Mouse (Mus musculus): ENCODE measurements around the gene Prps1l1. TPM values are rescaled to one million over a fixed set of nuclear protein-coding genes. Genes with fewer than 3 reads are reported as not detected.

The Prps1l1 gene
- not detected in 2 replicates for polyA plus RNA-seq (2014; fragmentation: Nextera tagmentation; extraction: Ambion mirVana)

DNA sequence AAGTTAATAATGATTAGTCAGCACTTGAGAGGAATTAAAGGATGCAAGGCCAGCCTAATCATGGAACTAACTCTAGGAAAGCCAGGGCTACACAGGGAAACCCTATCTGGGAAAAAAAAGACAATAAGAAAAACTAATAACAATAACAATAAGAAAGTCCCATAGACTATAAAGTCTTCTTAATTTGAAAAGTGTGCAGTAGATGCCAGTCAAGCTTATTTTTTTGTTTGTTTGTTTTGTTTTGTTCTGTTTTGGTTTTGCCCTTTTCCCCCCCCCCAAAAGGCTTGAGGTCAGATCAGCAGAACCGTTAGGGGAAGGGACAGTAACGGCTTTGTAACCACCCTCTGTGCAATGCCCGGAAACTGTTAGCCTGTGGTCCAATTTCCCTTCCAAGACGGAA, at the start of gene Prps1l1:
Gene Prps1l1, plus strand, starts transcription at position 301 of the 400 bp plus-strand sequence.
- no peak within 1 kb of the TSS for H3K27ac ChIP-seq (replicated peaks; ENCODE audit: low read depth, low read length)
- DNase-seq (ENCODE audit: low spot score) = no peak
- no peak within 1 kb of the TSS for H3K4me2 ChIP-seq (ENCODE audit: low read depth, low read length)
- no peaks in the 10 kb centered on the region for H3K27me3 ChIP-seq (replicated peaks; ENCODE audit: control insufficient read depth, insufficient read depth, low read length)
- H3K4me3 ChIP-seq (ENCODE audit: low read depth, low read length) = no peak within 1 kb of the TSS
- no peak within 1 kb of the TSS for H3K9ac ChIP-seq (ENCODE audit: low read depth, low read length)
- no peaks in the 10 kb centered on the region for H3K4me1 ChIP-seq (ENCODE audit: control insufficient read depth, insufficient read depth, low read length)
- no peaks in the 10 kb centered on the region for H3K9me3 ChIP-seq (ENCODE audit: control insufficient read depth, low read length)
- WGBS = 72% methylated on average over 4 of the region's 4 CpGs
- no peaks in the 10 kb centered on the region for H3K36me3 ChIP-seq (ENCODE audit: control insufficient read depth, insufficient read depth, low read length)
- no peak for ATAC-seq (ENCODE audit: low read depth)

DNA sequence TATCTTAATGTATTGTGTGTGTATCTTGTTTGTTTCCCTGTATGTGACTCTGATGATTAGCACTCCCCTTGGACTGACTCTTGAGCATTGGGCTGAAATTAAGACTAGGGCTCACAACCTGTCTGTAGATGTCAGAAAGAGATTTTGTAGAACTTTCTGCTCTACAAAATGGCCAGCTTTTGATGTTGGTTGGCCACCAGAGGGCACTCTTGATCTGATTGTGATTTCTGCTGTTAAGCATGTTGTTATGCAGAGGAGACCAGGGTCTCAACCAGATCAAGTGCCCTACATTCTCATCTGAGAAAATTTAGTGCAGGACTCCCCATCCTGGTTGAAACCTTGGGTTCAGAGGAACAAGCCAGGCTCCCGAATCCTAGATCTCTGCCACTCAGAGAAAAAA, 46.6 kb upstream of the Prps1l1 start:
- no peak for DNase-seq (ENCODE audit: low spot score)
- H3K9me3 ChIP-seq (ENCODE audit: control insufficient read depth, low read length) = 0 out of 2 replicates have a peak, but pooled peaks cover 4% of the 10 kb centered on the region
- no peak overlapping the region for H3K4me2 ChIP-seq (ENCODE audit: low read depth, low read length)
- H3K9ac ChIP-seq (ENCODE audit: low read depth, low read length) = no peak overlapping the region
- no peak overlapping the region for H3K4me3 ChIP-seq (ENCODE audit: low read depth, low read length)
- no peak overlapping the region for H3K27ac ChIP-seq (replicated peaks; ENCODE audit: low read depth, low read length)
- H3K27me3 ChIP-seq (replicated peaks; ENCODE audit: control insufficient read depth, insufficient read depth, low read length) = no peaks in the 10 kb centered on the region
- no peaks in the 10 kb centered on the region for H3K36me3 ChIP-seq (ENCODE audit: control insufficient read depth, insufficient read depth, low read length)
- no peak for ATAC-seq (ENCODE audit: low read depth)
- 91% methylated on average over 1 of the region's 1 CpGs for WGBS
- no peaks in the 10 kb centered on the region for H3K4me1 ChIP-seq (ENCODE audit: control insufficient read depth, insufficient read depth, low read length)

- Histone ChIP-seq H3K9ac (ENCODE audit: low read depth, low read length) (no peak overlapping the region), H3K36me3 (ENCODE audit: control insufficient read depth, insufficient read depth, low read length) (no peaks in the 10 kb centered on the region), H3K4me3 (ENCODE audit: low read depth, low read length) (no peak overlapping the region), H3K4me1 (ENCODE audit: control insufficient read depth, insufficient read depth, low read length) (no peaks in the 10 kb centered on the region), H3K27ac (replicated peaks; ENCODE audit: low read depth, low read length) (no peak overlapping the region), H3K4me2 (ENCODE audit: low read depth, low read length) (no peak overlapping the region), H3K9me3 (ENCODE audit: control insufficient read depth, low read length) (no peaks in the 10 kb centered on the region), H3K27me3 (replicated peaks; ENCODE audit: control insufficient read depth, insufficient read depth, low read length) (no peaks in the 10 kb centered on the region)
- WGBS = 85% methylated on average over 6 of the region's 6 CpGs
- DNase-seq (ENCODE audit: low spot score) (no peak), ATAC-seq (ENCODE audit: low read depth) (no peak)
Measured at GRCm38 (mm10) chr12:34949066-34949706, 35.4 kb upstream of the Prps1l1 start.

- Histone ChIP-seq H3K9ac (ENCODE audit: low read depth, low read length) (no peak overlapping the region), H3K4me2 (ENCODE audit: low read depth, low read length) (no peak overlapping the region), H3K4me3 (ENCODE audit: low read depth, low read length) (no peak overlapping the region), H3K27me3 (replicated peaks; ENCODE audit: control insufficient read depth, insufficient read depth, low read length) (no peaks in the 10 kb centered on the region), H3K9me3 (ENCODE audit: control insufficient read depth, low read length) (no peaks in the 10 kb centered on the region), H3K4me1 (ENCODE audit: control insufficient read depth, insufficient read depth, low read length) (no peaks in the 10 kb centered on the region), H3K36me3 (ENCODE audit: control insufficient read depth, insufficient read depth, low read length) (no peaks in the 10 kb centered on the region), H3K27ac (replicated peaks; ENCODE audit: low read depth, low read length) (no peak overlapping the region)
- WGBS = 81% methylated on average over 3 of the region's 3 CpGs
- DNase-seq (ENCODE audit: low spot score) = no peak
- no peak for ATAC-seq (ENCODE audit: low read depth)
Measured at GRCm38 (mm10) chr12:34975991-34976390, 8.6 kb upstream of the Prps1l1 start.

GRCm38 (mm10) chr12:34985865-34986264, 1.3 kb downstream of the Prps1l1 start:
- Histone ChIP-seq H3K36me3 (ENCODE audit: control insufficient read depth, insufficient read depth, low read length) (no peaks in the 10 kb centered on the region), H3K27ac (replicated peaks; ENCODE audit: low read depth, low read length) (no peak overlapping the region), H3K4me1 (ENCODE audit: control insufficient read depth, insufficient read depth, low read length) (no peaks in the 10 kb centered on the region), H3K9ac (ENCODE audit: low read depth, low read length) (no peak overlapping the region), H3K4me3 (ENCODE audit: low read depth, low read length) (no peak overlapping the region), H3K27me3 (replicated peaks; ENCODE audit: control insufficient read depth, insufficient read depth, low read length) (no peaks in the 10 kb centered on the region), H3K4me2 (ENCODE audit: low read depth, low read length) (no peak overlapping the region), H3K9me3 (ENCODE audit: control insufficient read depth, low read length) (no peaks in the 10 kb centered on the region)
- DNase-seq (ENCODE audit: low spot score) (no peak), ATAC-seq (ENCODE audit: low read depth) (no peak)
- WGBS = 81% methylated on average over 5 of the region's 5 CpGs

DNA sequence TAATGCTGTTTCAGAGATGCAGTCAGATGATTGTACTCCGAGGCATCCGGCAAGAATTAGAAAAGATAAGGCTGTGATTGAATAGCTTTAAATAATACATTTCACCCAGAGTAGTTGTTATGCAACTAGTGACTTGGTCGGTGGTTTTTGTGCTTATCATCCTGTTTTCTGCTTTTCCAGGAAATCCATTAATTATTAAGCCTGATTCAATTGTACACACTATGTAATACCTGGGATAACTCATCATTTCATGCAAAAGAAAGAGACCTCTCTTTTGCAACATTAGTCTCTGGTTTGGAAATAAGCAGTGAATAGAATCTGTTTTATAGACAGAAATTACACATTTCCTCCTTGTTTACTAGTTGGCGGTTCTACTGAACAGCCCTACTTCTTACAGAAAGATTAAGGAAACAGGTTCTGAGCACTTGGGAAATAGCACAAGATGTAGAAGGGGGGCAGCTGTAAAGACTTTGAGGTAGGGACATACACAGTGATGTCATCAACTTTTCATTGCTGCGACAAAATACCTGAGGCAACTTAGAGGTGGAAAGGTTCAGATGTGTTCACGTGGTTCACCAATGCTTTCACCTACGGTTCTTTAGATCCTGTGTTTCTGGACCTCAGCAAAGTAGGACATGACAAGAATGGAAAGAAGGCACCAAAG, 5.1 kb downstream of the Prps1l1 start:
- Histone ChIP-seq H3K27me3 (replicated peaks; ENCODE audit: control insufficient read depth, insufficient read depth, low read length) (no peaks in the 10 kb centered on the region), H3K4me3 (ENCODE audit: low read depth, low read length) (no peak overlapping the region), H3K27ac (replicated peaks; ENCODE audit: low read depth, low read length) (no peak overlapping the region), H3K9ac (ENCODE audit: low read depth, low read length) (no peak overlapping the region), H3K4me2 (ENCODE audit: low read depth, low read length) (no peak overlapping the region), H3K36me3 (ENCODE audit: control insufficient read depth, insufficient read depth, low read length) (no peaks in the 10 kb centered on the region), H3K4me1 (ENCODE audit: control insufficient read depth, insufficient read depth, low read length) (no peaks in the 10 kb centered on the region), H3K9me3 (ENCODE audit: control insufficient read depth, low read length) (no peaks in the 10 kb centered on the region)
- DNase-seq (ENCODE audit: low spot score) (no peak), ATAC-seq (ENCODE audit: low read depth) (no peak)
- WGBS = 89% methylated on average over 7 of the region's 7 CpGs

DNA sequence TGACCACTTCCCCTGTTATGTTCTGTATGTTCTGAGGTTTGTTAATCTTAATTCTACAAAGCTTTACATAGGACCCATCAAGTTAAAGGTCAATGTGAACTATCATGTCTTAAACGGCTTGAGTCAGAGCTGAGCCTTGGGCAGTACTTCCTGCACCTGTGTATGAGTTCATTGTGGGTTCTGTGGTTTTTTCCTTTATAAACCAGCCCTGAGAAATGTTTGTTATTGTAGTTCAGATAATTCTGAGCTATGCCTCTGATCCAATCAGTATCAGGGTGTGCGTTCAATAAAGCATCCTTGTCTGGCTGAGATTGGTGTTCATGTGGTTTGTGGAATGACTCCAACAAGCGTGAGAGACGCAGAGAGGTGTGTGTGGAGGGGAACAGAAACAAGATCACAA, 5.8 kb downstream of the Prps1l1 start:
- DNase-seq (ENCODE audit: low spot score) = no peak
- no peaks in the 10 kb centered on the region for H3K9me3 ChIP-seq (ENCODE audit: control insufficient read depth, low read length)
- no peaks in the 10 kb centered on the region for H3K27me3 ChIP-seq (replicated peaks; ENCODE audit: control insufficient read depth, insufficient read depth, low read length)
- H3K4me2 ChIP-seq (ENCODE audit: low read depth, low read length) = no peak overlapping the region
- H3K36me3 ChIP-seq (ENCODE audit: control insufficient read depth, insufficient read depth, low read length) = no peaks in the 10 kb centered on the region
- no peak overlapping the region for H3K27ac ChIP-seq (replicated peaks; ENCODE audit: low read depth, low read length)
- H3K4me1 ChIP-seq (ENCODE audit: control insufficient read depth, insufficient read depth, low read length) = no peaks in the 10 kb centered on the region
- no peak for ATAC-seq (ENCODE audit: low read depth)
- 69% methylated on average over 4 of the region's 4 CpGs for WGBS
- H3K9ac ChIP-seq (ENCODE audit: low read depth, low read length) = no peak overlapping the region
- no peak overlapping the region for H3K4me3 ChIP-seq (ENCODE audit: low read depth, low read length)

DNA sequence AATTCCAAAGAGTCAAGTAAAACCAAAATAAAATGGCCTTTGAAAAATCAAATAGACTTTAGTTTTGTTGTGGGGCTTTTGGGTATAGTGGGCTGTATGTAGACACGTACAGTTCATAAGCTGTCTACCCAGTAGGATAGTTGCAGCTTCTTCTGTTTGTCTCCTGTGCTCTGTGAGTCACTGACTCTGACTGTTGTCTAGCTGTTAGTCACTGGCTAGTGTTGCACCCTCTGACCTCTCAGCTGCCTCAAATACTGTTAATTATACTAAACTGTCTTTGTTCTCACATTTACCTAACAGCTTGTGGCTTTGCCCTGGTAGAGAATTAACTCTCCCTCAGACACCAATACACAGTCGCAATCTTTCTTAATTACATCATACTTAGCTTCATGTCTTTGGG, 7.3 kb downstream of the Prps1l1 start:
- no peaks in the 10 kb centered on the region for H3K4me1 ChIP-seq (ENCODE audit: control insufficient read depth, insufficient read depth, low read length)
- ATAC-seq (ENCODE audit: low read depth) = no peak
- no peak for DNase-seq (ENCODE audit: low spot score)
- H3K9me3 ChIP-seq (ENCODE audit: control insufficient read depth, low read length) = no peaks in the 10 kb centered on the region
- no peak overlapping the region for H3K27ac ChIP-seq (replicated peaks; ENCODE audit: low read depth, low read length)
- no peaks in the 10 kb centered on the region for H3K36me3 ChIP-seq (ENCODE audit: control insufficient read depth, insufficient read depth, low read length)
- H3K4me2 ChIP-seq (ENCODE audit: low read depth, low read length) = no peak overlapping the region
- no peak overlapping the region for H3K9ac ChIP-seq (ENCODE audit: low read depth, low read length)
- no peak overlapping the region for H3K4me3 ChIP-seq (ENCODE audit: low read depth, low read length)
- WGBS = 78% methylated on average over 2 of the region's 2 CpGs
- H3K27me3 ChIP-seq (replicated peaks; ENCODE audit: control insufficient read depth, insufficient read depth, low read length) = no peaks in the 10 kb centered on the region
